Mouse (Mus musculus): ENCODE data around the gene B4galt5.

DNA sequence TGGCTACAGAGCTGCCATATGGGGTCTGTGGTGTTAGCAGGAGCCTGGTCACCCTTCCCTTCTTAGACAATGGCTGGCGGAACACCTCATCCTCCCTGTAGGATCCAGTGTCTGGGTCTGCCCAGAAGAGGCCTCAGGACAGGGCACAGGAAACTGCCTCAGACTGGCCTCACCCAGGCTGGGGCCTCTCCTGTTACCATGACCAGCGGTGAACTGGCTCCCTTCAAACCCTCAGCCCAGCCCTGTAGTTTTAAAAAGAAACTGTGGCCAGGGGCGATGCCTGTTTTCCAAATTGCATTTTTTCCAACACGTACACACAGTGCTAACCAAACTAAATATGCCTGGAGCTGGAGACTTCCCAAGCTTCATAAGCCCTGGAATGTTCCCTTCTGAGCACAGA lies 87.9 kb downstream of the B4galt5 start:
- TF ChIP-seq MAFK (IDR thresholded peaks at IDR 0.05; ENCODE audit: insufficient read depth, low read depth, low read length) (no peak), ZNF384 (IDR thresholded peaks at IDR 0.05; ENCODE audit: low read depth, low read length) (no peak)
